8 mouse cellular contexts compared by ENCODE assay signal in the genomic region with DNA sequence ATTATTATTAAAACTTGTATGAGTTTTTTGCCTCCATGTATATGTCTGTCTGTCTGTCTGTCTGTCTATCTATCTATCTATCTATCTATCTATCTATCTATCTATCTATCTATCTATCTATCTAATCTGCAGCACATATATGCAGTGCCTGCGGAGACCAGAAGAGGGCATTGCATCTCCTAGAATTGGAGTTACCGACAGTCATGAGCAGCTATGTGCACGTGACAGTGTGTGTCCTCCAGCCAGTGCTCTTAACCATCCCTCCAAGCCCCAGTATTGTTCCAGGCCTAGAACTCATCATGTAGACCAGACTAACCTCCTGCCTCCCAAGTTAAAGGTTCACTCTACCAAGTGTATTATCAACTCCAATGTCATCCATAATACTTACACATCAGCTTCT. TPM values are rescaled to one million over a fixed set of nuclear protein-coding genes. Genes with fewer than 3 reads are reported as not detected.
DNase-seq lines count a peak whose midpoint lies in the region; ATAC-seq and TF ChIP-seq lines count a peak whose summit lies in the region.

No protein-coding gene starts in this region.

- no peak overlapping the region for H3K4me2 ChIP-seq in hindbrain, embryonic 11.5 days (replicated peaks; ENCODE audit: low read depth, low read length)
- H3K4me2 ChIP-seq in hindbrain, embryonic 16.5 days (ENCODE audit: low read length), result no peak overlapping the region
- H3K4me2 ChIP-seq in neural tube, embryonic 11.5 days (ENCODE audit: low read depth), result no peak overlapping the region

- H3K36me3 ChIP-seq in hindbrain, embryonic 11.5 days (ENCODE audit: control insufficient read depth, insufficient read depth, low read length), result no peaks in the 10 kb centered on the region
- H3K36me3 ChIP-seq in hindbrain, embryonic 16.5 days (ENCODE audit: control insufficient read depth, insufficient read depth, low read length), result no peaks in the 10 kb centered on the region
- H3K36me3 ChIP-seq in ES-Bruce4 (ENCODE audit: control insufficient read depth, insufficient read depth, low read length, poor library complexity, severe bottlenecking), result no peaks in the 10 kb centered on the region
- no peaks in the 10 kb centered on the region for H3K36me3 ChIP-seq in neural tube, embryonic 11.5 days (ENCODE audit: control insufficient read depth, insufficient read depth, low read length)

- no peaks in the 10 kb centered on the region for H3K27me3 ChIP-seq in hindbrain, embryonic 11.5 days (ENCODE audit: control insufficient read depth, insufficient read depth, low read length)
- no peaks in the 10 kb centered on the region for H3K27me3 ChIP-seq in hindbrain, embryonic 16.5 days (replicated peaks; ENCODE audit: control insufficient read depth, insufficient read depth, low read length)
- H3K27me3 ChIP-seq in ES-Bruce4 (ENCODE audit: control insufficient read depth, insufficient read depth, low read length, poor library complexity, severe bottlenecking), result no peaks in the 10 kb centered on the region
- H3K27me3 ChIP-seq in neural tube, embryonic 11.5 days (ENCODE audit: control insufficient read depth, insufficient read depth, low read length), result no peaks in the 10 kb centered on the region

- H3K27ac ChIP-seq in hindbrain, embryonic 11.5 days (ENCODE audit: low read depth, low read length), result no peak overlapping the region
- no peak overlapping the region for H3K27ac ChIP-seq in hindbrain, embryonic 16.5 days (ENCODE audit: low read depth, low read length)
- H3K27ac ChIP-seq in ES-Bruce4 (ENCODE audit: insufficient read depth, low read length), result no peak overlapping the region
- H3K27ac ChIP-seq in neural tube, embryonic 11.5 days (ENCODE audit: low read depth, low read length), result no peak overlapping the region

- TF ChIP-seq POLR2A in ES-Bruce4 (IDR thresholded peaks at IDR 0.05; ENCODE audit: insufficient read depth, low read length), result no peak

- peak; percentile 79 for DNase-seq in hindbrain, embryonic 11.5 days (ENCODE audit: low spot score)
- DNase-seq in cerebellum, adult 11-12 months, result peak; percentile 62
- DNase-seq in gastrocnemius, postnatal 14 days, result peak; percentile 72
- peak; percentile 72 for DNase-seq in left cerebral cortex, postnatal 4 days
- DNase-seq in neural tube, embryonic 11.5 days (ENCODE audit: low spot score), result peak; percentile 65
- DNase-seq in urinary bladder, postnatal 10 days (ENCODE audit: low spot score), result no peak

- WGBS in hindbrain, embryonic 11.5 days, result 11% methylated on average over 3 of the region's 3 CpGs
- 5% methylated on average over 3 of the region's 3 CpGs for WGBS in hindbrain, embryonic 16.5 days
- 14% methylated on average over 3 of the region's 3 CpGs for WGBS in neural tube, embryonic 11.5 days

- H3K4me3 ChIP-seq in hindbrain, embryonic 11.5 days (ENCODE audit: low read depth, low read length), result no peak overlapping the region
- H3K4me3 ChIP-seq in hindbrain, embryonic 16.5 days (ENCODE audit: low read length), result no peak overlapping the region
- no peak overlapping the region for H3K4me3 ChIP-seq in ES-Bruce4 (ENCODE audit: low read depth, low read length)
- no peak overlapping the region for H3K4me3 ChIP-seq in neural tube, embryonic 11.5 days (ENCODE audit: low read depth, low read length)

- peak; percentile 66 for TF ChIP-seq CTCF in ES-Bruce4 (IDR thresholded peaks at IDR 0.05; ENCODE audit: low read depth, low read length)

- intact Hi-C loops in gastrocnemius, postnatal 14 days (cut with DNase I; ENCODE audit: low total_unique reads), result no loop called here
- intact Hi-C loops in left cerebral cortex, postnatal 4 days (cut with DNase I), result no loop called here

- TF ChIP-seq EP300 in ES-Bruce4 (IDR thresholded peaks at IDR 0.05; ENCODE audit: insufficient read depth, low read depth, low read length), result 0 out of 2 replicates have a peak, but pooled peaks have one; percentile 50

- no peaks in the 10 kb centered on the region for H3K4me1 ChIP-seq in hindbrain, embryonic 11.5 days (replicated peaks; ENCODE audit: control insufficient read depth, insufficient read depth, low read length)
- H3K4me1 ChIP-seq in hindbrain, embryonic 16.5 days (ENCODE audit: control insufficient read depth, insufficient read depth, low read depth, low read length), result no peaks in the 10 kb centered on the region
- H3K4me1 ChIP-seq in ES-Bruce4 (ENCODE audit: control insufficient read depth, insufficient read depth, low read length), result no peaks in the 10 kb centered on the region
- H3K4me1 ChIP-seq in neural tube, embryonic 11.5 days (ENCODE audit: control insufficient read depth, insufficient read depth, low read length), result no peaks in the 10 kb centered on the region

- no peak overlapping the region for H3K9ac ChIP-seq in hindbrain, embryonic 11.5 days (ENCODE audit: low read depth, low read length)
- no peak overlapping the region for H3K9ac ChIP-seq in hindbrain, embryonic 16.5 days (ENCODE audit: low read depth, low read length)
- H3K9ac ChIP-seq in ES-Bruce4 (ENCODE audit: low read depth, poor library complexity, severe bottlenecking), result no peak overlapping the region
- H3K9ac ChIP-seq in neural tube, embryonic 11.5 days (ENCODE audit: low read length), result no peak overlapping the region

- no peak for ATAC-seq in hindbrain, embryonic 11.5 days (ENCODE audit: low FRiP score)
- ATAC-seq in hindbrain, embryonic 16.5 days, result no peak
- ATAC-seq in neural tube, embryonic 11.5 days (ENCODE audit: insufficient read depth, low FRiP score, low TSS enrichment), result no peak

- no peaks in the 10 kb centered on the region for H3K9me3 ChIP-seq in hindbrain, embryonic 11.5 days (ENCODE audit: control insufficient read depth, low read length)
- no peaks in the 10 kb centered on the region for H3K9me3 ChIP-seq in hindbrain, embryonic 16.5 days (ENCODE audit: control insufficient read depth, low read length)
- no peaks in the 10 kb centered on the region for H3K9me3 ChIP-seq in ES-Bruce4 (replicated peaks; ENCODE audit: control insufficient read depth, insufficient read depth, low read length, poor library complexity, severe bottlenecking)
- H3K9me3 ChIP-seq in neural tube, embryonic 11.5 days (ENCODE audit: control insufficient read depth, low read length), result no peaks in the 10 kb centered on the region

RNA-seq across cellular contexts. Expression of a gene that starts 19.9 kb away (rescaled TPM):
- 345 and 366 TPM in 2 replicates for polyA plus RNA-seq in hindbrain, embryonic 11.5 days (2014; fragmentation: Nextera tagmentation; extraction: Ambion mirVana)
- polyA plus RNA-seq in hindbrain, embryonic 16.5 days (2015; fragmentation: Nextera tagmentation; extraction: Ambion mirVana), result 630 and 654 TPM in 2 replicates
- 92.2 and 92.5 TPM in 2 replicates for polyA plus RNA-seq in ES-Bruce4 (2011; ENCODE audit: insufficient read depth, insufficient read length, low read depth, missing spikeins)
- total RNA-seq in gastrocnemius, postnatal 14 days (2021), result 10 to 100 TPM; 53.4 to 62.2 TPM
- 100 to 1,000 TPM; 716 to 729 TPM for total RNA-seq in left cerebral cortex, postnatal 4 days (2021)
- 339 and 364 TPM in 2 replicates for polyA plus RNA-seq in neural tube, embryonic 11.5 days (2014; fragmentation: Nextera tagmentation; extraction: Ambion mirVana)

RNA-seq across cellular contexts. Expression of a gene that starts 25.7 kb away (rescaled TPM):
- polyA plus RNA-seq in hindbrain, embryonic 11.5 days (2014; fragmentation: Nextera tagmentation; extraction: Ambion mirVana), result 52.5 and 54.2 TPM in 2 replicates
- 52.9 and 54.7 TPM in 2 replicates for polyA plus RNA-seq in hindbrain, embryonic 16.5 days (2015; fragmentation: Nextera tagmentation; extraction: Ambion mirVana)
- 49.1 and 49.4 TPM in 2 replicates for polyA plus RNA-seq in ES-Bruce4 (2011; ENCODE audit: insufficient read depth, insufficient read length, low read depth, missing spikeins)
- total RNA-seq in gastrocnemius, postnatal 14 days (2021), result 10 to 100 TPM; 34.2 to 35.6 TPM
- total RNA-seq in left cerebral cortex, postnatal 4 days (2021), result 10 to 100 TPM; 27.0 to 33.0 TPM
- polyA plus RNA-seq in neural tube, embryonic 11.5 days (2014; fragmentation: Nextera tagmentation; extraction: Ambion mirVana), result 53.1 and 53.4 TPM in 2 replicates

RNA-seq across cellular contexts. Expression of a gene that starts 25.7 kb away (rescaled TPM):
- 61.5 and 63.3 TPM in 2 replicates for polyA plus RNA-seq in hindbrain, embryonic 11.5 days (2014; fragmentation: Nextera tagmentation; extraction: Ambion mirVana)
- polyA plus RNA-seq in hindbrain, embryonic 16.5 days (2015; fragmentation: Nextera tagmentation; extraction: Ambion mirVana), result 65.3 and 65.7 TPM in 2 replicates
- 13.4 and 14.6 TPM in 2 replicates for polyA plus RNA-seq in ES-Bruce4 (2011; ENCODE audit: insufficient read depth, insufficient read length, low read depth, missing spikeins)
- total RNA-seq in gastrocnemius, postnatal 14 days (2021), result 10 to 100 TPM; 14.9 to 17.2 TPM
- total RNA-seq in left cerebral cortex, postnatal 4 days (2021), result 10 to 100 TPM; 42.0 to 43.6 TPM
- 58.8 and 60.0 TPM in 2 replicates for polyA plus RNA-seq in neural tube, embryonic 11.5 days (2014; fragmentation: Nextera tagmentation; extraction: Ambion mirVana)
